ENCODE assay signal across 14 mouse cellular contexts in genomic region chr6:134951364-134951763, GRCm38 (mm10). TPM values are rescaled to one million over a fixed set of nuclear protein-coding genes. Genes with fewer than 3 reads are reported as not detected.
"Had no signal": no experiment of that assay in that cellular context is flagged by ENCODE, and none has a peak within 500 bp of the region (broad histone marks: within the 10 kb centered on the region; RNA-seq: fewer than 3 reads in every experiment).

No protein-coding gene starts in this region.

- H3K9me3 ChIP-seq: limb, embryonic 13.5 days; midbrain, embryonic 10.5 days; neural tube, embryonic 12.5 days had no signal

- H3K4me2 ChIP-seq: limb, embryonic 13.5 days; neural tube, embryonic 12.5 days had no signal

- H3K4me1 ChIP-seq: limb, embryonic 13.5 days; midbrain, embryonic 10.5 days; neural tube, embryonic 12.5 days had no signal

- H3K9ac ChIP-seq: limb, embryonic 13.5 days; neural tube, embryonic 12.5 days had no signal

- ATAC-seq: intestine, postnatal 0 days had no signal

- H3K27me3 ChIP-seq: limb, embryonic 13.5 days; neural tube, embryonic 12.5 days had no signal

- H3K27ac ChIP-seq: kidney, postnatal 0 days; limb, embryonic 13.5 days; midbrain, embryonic 10.5 days; neural tube, embryonic 12.5 days had no signal

- H3K4me3 ChIP-seq: limb, embryonic 13.5 days; midbrain, embryonic 10.5 days; neural tube, embryonic 12.5 days had no signal

- DNase-seq: kidney, adult 8-10 months; kidney, postnatal 36 days; layer of hippocampus, adult 9-11 months; layer of hippocampus, postnatal 36 days; left cerebral cortex, postnatal 4 days; lung, adult 18-20 months; midbrain, embryonic 14.5 days; thymus, postnatal 36 days had no signal

RNA-seq across cellular contexts. Expression of gene Apold1, which starts 30.2 kb away (rescaled TPM):
- total RNA-seq: neutrophil, adult 5-6 weeks had no signal
